Mouse (Mus musculus) heart, embryonic 11.5 days (tissue): ENCODE results near the gene Dock9. TPM values are rescaled to one million over a fixed set of nuclear protein-coding genes. Genes with fewer than 3 reads are reported as not detected.

Experiments
- ATAC-seq: fragments of 200-750 bp; cut with Nextera tagmentation; replicated peaks from 2 replicates; pipeline ENCODE4 v1.8.0; 2017; ENCODE audit warnings: moderate library complexity; ENCODE audit not compliant: insufficient number of reproducible peaks, low FRiP score, low TSS enrichment
- H3K27ac ChIP-seq: fragments of 300-500 bp; sonication (generic); 2 replicates; pipeline ENCODE4 v1.5.1; 2014; ENCODE audit warnings: mild to moderate bottlenecking, low read depth, low read length
- H3K27me3 ChIP-seq: fragments of 300-500 bp; sonication (generic); 2 replicates; pipeline ENCODE4 v1.6.1; 2014; ENCODE audit warnings: mild to moderate bottlenecking, low read length, mixed read lengths; ENCODE audit not compliant: control insufficient read depth, insufficient read depth
- H3K36me3 ChIP-seq: fragments of 300-500 bp; sonication (generic); 2 replicates; pipeline ENCODE4 v1.6.1; 2014; ENCODE audit warnings: mild to moderate bottlenecking, low read length, moderate library complexity, mixed read lengths; ENCODE audit not compliant: control insufficient read depth, insufficient read depth
- H3K4me1 ChIP-seq: fragments of 300-500 bp; sonication (generic); 2 replicates; pipeline ENCODE4 v1.6.1; 2014; ENCODE audit warnings: low read length; ENCODE audit not compliant: control insufficient read depth, insufficient read depth
- H3K4me2 ChIP-seq: fragments of 300-500 bp; sonication (generic); 2 replicates; pipeline ENCODE4 v1.6.1; 2014; ENCODE audit warnings: mild to moderate bottlenecking, moderate library complexity
- H3K4me3 ChIP-seq: fragments of 300-500 bp; sonication (generic); 2 replicates; pipeline ENCODE4 v1.5.1; 2014; ENCODE audit warnings: low read depth, low read length
- H3K9ac ChIP-seq: fragments of 300-500 bp; sonication (generic); 2 replicates; pipeline ENCODE4 v1.6.1; 2014; ENCODE audit warnings: mild to moderate bottlenecking, low read depth, low read length, moderate library complexity
- H3K9me3 ChIP-seq: fragments of 300-500 bp; sonication (generic); replicated peaks from 2 replicates; pipeline ENCODE4 v1.6.1; 2016; ENCODE audit warnings: low read length; ENCODE audit not compliant: control insufficient read depth
- WGBS: fragments of 180-500 bp; shearing (Covaris S2); extraction: QIAGEN DNeasy Blood & Tissue Kit; methylation state at CpG from one replicate; pipeline ENCODE4 v1.1.7; 2014; ENCODE audit not compliant: insufficient replicate concordance; 5-methylcytosine and 5-hydroxymethylcytosine counted together
- polyA plus RNA-seq: library from polyadenylated mRNA; unstranded; fragments of >200 nt; fragmentation: Nextera tagmentation; extraction: Ambion mirVana; gene quantifications from 2 replicates; pipeline ENCODE4 v1.2.1, GENCODE M21; 2014

Dock9 gene
- polyA plus RNA-seq, 1 experiment from 2014 or later = 6.7 TPM

DNA sequence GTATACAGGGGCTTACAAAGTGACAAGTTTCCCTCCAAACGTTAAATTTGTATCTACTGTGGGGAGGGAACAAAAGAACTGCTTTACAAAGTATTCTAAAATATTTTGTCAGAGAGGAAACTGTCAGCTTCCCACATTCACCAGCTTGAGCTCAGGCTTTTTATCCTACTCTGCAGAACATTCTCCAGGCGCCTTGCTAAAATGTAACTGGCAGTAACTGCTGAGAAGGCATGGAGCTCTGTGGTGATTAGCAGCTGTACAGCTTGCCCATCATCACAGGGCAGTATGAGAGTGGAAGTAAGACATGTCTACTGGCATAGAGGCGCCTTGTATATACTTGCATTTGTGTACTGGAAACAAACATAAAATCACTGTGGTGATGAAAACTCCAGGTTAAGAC is 204.7 kb downstream of the Dock9 start:
- Histone ChIP-seq H3K27ac (no peak overlapping the region), H3K36me3 (no peaks in the 10 kb centered on the region), H3K4me1 (peaks cover 19% of the 10 kb centered on the region), H3K4me2 (no peak overlapping the region), H3K27me3 (no peaks in the 10 kb centered on the region), H3K9me3 (no peaks in the 10 kb centered on the region), H3K9ac (no peak overlapping the region), H3K4me3 (no peak overlapping the region)
- no peak for ATAC-seq
- WGBS = 31% methylated on average over 3 of the region's 3 CpGs

DNA sequence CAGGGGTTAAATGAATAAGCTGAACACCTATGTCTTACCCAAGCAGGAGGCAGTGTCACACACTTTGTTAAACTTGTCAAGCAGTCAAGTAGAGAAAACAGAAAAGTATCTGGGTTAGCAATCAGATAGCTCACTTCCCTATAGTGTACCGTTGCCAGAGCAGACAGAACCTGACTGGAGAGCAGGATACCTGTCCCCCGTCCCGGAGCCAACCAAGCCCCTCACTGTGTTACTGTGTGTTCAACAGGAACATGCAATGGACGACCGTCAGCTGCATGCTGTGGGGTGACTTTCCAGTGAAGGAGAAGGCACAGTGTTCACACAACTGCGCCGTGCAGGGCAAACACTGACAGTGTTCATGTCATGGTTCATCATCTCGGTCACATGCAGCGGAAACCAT is 205.3 kb downstream of the Dock9 start:
- Histone ChIP-seq H3K4me2 (no peak overlapping the region), H3K9ac (no peak overlapping the region), H3K27ac (peak overlapping the region; percentile 15; the same call in 1 of the 2 replicates), H3K36me3 (no peaks in the 10 kb centered on the region), H3K4me3 (no peak overlapping the region), H3K9me3 (no peaks in the 10 kb centered on the region), H3K27me3 (no peaks in the 10 kb centered on the region), H3K4me1 (peaks cover 19% of the 10 kb centered on the region)
- WGBS = 65% methylated on average over 9 of the region's 9 CpGs
- ATAC-seq = no peak

GRCm38 (mm10) chr14:121589097-121589725 is 208.4 kb downstream of the Dock9 start:
- H3K9ac ChIP-seq = no peak overlapping the region
- no peak overlapping the region for H3K4me2 ChIP-seq
- peaks cover 19% of the 10 kb centered on the region for H3K4me1 ChIP-seq
- no peak overlapping the region for H3K4me3 ChIP-seq
- H3K9me3 ChIP-seq = no peaks in the 10 kb centered on the region
- H3K36me3 ChIP-seq = no peaks in the 10 kb centered on the region
- ATAC-seq = 0 out of 2 replicates have a peak, but pooled peaks have one; percentile 17
- no peaks in the 10 kb centered on the region for H3K27me3 ChIP-seq
- WGBS = 53% methylated on average over 10 of the region's 10 CpGs
- no peak overlapping the region; the same call in 1 of the 2 replicates for H3K27ac ChIP-seq

- peaks cover 16% of the 10 kb centered on the region for H3K4me1 ChIP-seq
- no peak overlapping the region for H3K4me2 ChIP-seq
- H3K27ac ChIP-seq = no peak overlapping the region
- no peak overlapping the region for H3K9ac ChIP-seq
- no peak overlapping the region for H3K4me3 ChIP-seq
- H3K27me3 ChIP-seq = no peaks in the 10 kb centered on the region
- 67% methylated on average over 4 of the region's 4 CpGs for WGBS
- H3K9me3 ChIP-seq = no peaks in the 10 kb centered on the region
- no peaks in the 10 kb centered on the region for H3K36me3 ChIP-seq
- ATAC-seq = no peak
Measured at GRCm38 (mm10) chr14:121588451-121588850, 209.2 kb downstream of the Dock9 start.

DNA sequence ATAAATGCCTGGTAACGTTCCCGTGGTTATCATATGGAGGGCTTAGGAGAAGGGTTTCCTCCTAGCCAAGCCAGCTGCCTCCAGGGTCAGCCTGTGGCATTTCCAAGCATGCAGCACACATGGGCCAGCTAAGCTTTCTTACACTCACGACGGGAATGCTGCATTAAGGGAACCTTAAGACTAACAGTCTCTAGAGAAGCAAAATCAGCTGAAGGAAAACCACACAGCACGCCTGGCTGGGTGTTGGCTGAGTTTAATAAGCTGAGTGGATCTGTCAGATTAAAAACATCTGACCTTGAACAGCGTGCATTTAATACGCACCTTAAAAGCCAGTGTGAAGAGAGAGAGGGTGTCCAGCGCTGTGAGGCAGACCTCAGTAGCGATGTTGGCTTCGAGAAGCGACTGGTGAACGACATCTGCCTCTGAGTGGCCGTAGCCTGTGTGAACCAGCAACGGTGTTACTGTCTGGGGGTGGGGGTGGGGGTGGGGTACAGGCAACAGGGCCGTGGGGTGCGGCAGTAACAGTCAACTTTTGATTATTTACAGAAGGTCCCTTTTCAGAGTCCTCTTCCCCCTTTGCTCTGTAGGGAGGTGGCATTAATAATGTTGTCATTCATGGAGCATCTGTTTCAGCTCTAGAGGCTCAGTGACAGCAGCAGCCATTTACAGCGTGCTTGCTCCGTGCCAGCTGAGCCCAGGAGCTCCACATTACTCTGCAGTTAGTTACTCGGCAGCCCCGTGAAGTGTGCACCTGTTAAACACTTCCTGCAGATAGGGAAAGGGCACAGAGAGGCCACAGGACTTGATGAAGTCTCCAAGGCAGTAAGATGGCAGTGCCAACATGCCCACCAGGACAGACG is 211.5 kb downstream of the Dock9 start:
- Histone ChIP-seq H3K27me3 (no peaks in the 10 kb centered on the region), H3K27ac (no peak overlapping the region), H3K4me3 (no peak overlapping the region), H3K36me3 (peaks cover 3% of the 10 kb centered on the region; the same call in 1 of the 2 replicates), H3K4me1 (peaks cover 3% of the 10 kb centered on the region; the same call in 1 of the 2 replicates), H3K9ac (no peak overlapping the region), H3K9me3 (no peaks in the 10 kb centered on the region), H3K4me2 (no peak overlapping the region)
- ATAC-seq = no peak
- 59% methylated on average over 21 of the region's 21 CpGs for WGBS

GRCm38 (mm10) chr14:121579055-121579454 is 218.6 kb downstream of the Dock9 start:
- Histone ChIP-seq H3K4me3 (no peak overlapping the region), H3K27me3 (no peaks in the 10 kb centered on the region), H3K36me3 (peaks cover 3% of the 10 kb centered on the region; the same call in 1 of the 2 replicates), H3K9ac (no peak overlapping the region), H3K9me3 (no peaks in the 10 kb centered on the region), H3K4me1 (no peaks in the 10 kb centered on the region), H3K27ac (no peak overlapping the region), H3K4me2 (no peak overlapping the region)
- 37% methylated on average over 3 of the region's 3 CpGs for WGBS
- no peak for ATAC-seq

GRCm38 (mm10) chr14:121573391-121573790 is 224.2 kb downstream of the Dock9 start:
- Histone ChIP-seq H3K4me2 (no peak overlapping the region), H3K27ac (no peak overlapping the region), H3K9me3 (no peaks in the 10 kb centered on the region), H3K4me3 (no peak overlapping the region), H3K9ac (no peak overlapping the region), H3K4me1 (no peaks in the 10 kb centered on the region), H3K27me3 (no peaks in the 10 kb centered on the region), H3K36me3 (no peaks in the 10 kb centered on the region)
- no peak for ATAC-seq
- 88% methylated on average over 5 of the region's 5 CpGs for WGBS

GRCm38 (mm10) chr14:121566794-121567201 is 230.8 kb downstream of the Dock9 start:
- Histone ChIP-seq H3K4me1 (peaks cover 10% of the 10 kb centered on the region), H3K4me2 (no peak overlapping the region), H3K9ac (no peak overlapping the region), H3K9me3 (no peaks in the 10 kb centered on the region), H3K36me3 (no peaks in the 10 kb centered on the region), H3K27ac (no peak overlapping the region), H3K27me3 (no peaks in the 10 kb centered on the region), H3K4me3 (no peak overlapping the region)
- no peak for ATAC-seq
- 54% methylated on average over 9 of the region's 9 CpGs for WGBS
